Mouse (Mus musculus) cerebellum, adult 11-12 months (tissue): Measurements from ENCODE around the gene Igfn1.
A peak's percentile ranks its signal among the peaks of the same experiment; 100 is the strongest.

Source experiments
- DNase-seq: peaks from one replicate; pipeline ENCODE4 v3.0.0; 2022

Igfn1 gene

DNA sequence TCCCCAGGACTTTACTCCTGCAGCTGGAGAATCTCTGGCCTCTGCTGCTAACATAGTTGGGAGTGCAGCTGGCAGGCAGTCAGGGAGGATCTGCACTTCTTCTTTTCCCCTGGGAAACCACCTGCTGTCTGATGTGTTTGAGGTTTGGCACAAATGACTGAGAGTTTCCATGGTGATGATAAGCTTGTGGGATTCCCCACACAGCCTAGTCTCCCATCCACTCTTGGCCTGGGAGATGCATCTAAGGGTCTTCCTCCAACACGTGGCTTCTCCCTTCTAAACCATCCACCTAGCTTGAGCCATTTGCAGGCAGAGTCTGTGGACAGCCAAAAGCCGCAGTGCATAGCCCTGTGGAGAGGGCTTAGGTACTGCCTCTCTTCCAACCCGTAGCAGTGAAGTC, 76.3 kb downstream of the Igfn1 start:
- no peak for DNase-seq

DNA sequence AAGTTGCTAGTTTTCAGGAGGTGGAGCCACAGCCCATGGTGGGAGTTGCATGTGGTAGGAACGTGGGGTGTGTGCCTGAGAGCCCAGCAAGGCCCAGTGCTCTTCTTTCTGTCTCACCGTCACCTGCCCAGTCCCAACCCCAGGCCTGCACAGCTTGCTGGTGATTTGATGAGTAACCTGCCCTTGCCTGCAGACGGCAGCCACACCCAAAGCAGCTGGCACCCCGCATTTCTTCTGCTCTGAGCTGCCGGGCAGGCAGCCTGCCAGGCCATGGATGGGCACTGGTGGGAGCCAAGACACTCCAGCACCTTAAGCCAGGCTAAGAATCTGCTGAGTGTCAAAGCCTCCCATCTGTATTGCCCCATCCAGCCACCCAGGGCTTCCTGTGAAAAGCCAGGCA, 80.3 kb downstream of the Igfn1 start:
- DNase-seq = no peak

DNA sequence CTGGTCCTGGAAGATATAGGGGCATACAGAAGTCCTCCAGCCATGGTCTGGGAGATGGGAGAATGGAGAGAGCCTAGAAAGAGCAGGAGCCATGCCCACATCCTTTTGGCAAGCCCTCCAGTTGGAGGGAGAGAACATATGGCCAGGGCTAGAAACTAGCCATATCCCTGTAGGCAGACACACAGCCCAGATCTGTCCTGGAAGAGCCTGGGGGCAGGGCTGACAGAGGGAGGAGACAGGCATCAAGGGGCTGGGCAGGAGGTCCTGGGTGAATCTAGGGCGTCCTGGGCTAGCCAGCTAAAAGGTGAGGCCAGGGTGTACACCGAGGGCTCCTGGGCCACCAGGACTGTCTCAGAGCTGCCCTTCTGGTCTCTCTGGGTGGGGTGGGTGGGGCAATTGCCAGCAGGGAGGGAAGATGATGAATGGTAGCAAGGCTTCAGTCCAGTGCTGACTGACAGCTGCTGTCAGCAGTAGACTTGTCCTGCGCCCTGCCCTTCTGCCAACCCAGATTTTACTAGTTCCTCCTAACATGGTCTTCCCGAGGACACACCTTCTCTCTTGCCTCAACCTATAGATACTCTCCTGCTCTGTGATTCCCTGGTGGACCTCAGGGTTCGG, 81.7 kb downstream of the Igfn1 start:
- peak; percentile 68 for DNase-seq

DNA sequence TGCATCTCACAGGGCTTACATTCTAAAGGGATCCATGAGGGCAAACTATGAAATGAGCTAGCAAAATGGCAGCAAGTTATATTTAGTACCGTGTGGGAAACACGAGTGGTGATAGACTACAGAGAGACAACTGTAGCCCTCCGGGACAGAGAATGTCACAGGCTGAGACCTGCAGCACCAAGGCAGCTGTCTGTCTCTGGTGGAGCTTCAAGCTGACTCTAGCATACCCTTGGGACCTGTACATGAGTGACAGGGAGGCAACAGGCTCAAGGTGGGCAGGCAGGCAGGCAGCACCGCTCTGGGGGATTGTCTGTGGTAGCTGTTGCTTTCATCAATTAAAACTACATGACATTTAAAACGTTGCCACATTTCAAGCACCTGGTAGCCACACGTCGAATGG, 82.9 kb downstream of the Igfn1 start:
- no peak for DNase-seq

DNA sequence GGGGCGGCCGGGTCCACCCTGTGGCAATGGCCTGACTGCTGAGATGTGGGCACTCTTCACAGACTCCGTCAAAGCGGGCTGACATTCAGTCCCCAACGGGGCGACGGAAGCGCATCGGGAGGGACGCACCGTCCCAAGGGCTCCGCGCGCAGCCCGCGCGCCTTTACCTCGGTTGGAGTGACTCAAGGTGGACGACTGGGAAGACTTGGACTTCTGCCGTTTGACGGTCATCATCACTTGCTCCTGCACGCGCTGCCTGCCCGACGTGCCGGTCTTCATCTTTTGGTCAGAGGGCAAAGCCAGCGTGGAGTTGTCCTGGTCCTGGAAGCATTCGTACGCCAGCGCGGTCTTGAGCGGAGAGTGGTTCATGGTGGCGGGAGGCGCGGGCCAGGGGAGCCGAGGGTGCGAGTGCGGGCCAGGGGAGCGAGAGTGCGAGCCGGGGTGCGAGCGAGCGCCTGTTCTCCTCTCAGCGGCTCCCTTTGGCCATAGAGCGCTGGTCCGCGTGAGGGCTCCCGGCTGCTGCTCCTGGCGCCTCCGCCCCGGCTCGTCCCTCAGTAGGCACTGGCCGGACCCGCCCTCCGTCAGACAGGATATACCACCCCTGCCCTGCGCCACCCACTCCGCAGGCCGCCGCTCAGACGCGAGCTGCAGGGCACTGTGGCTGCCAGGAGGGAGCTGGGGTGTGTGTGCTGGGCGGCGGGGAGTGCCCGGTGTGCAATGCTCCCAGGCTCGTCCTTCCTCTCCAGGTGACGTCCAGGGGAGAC, 87.3 kb downstream of the Igfn1 start, which contains the start of gene Pkp1:
Gene Pkp1, minus strand, starts transcription at position 564 of the 764 bp plus-strand sequence.
- no peak for DNase-seq

DNA sequence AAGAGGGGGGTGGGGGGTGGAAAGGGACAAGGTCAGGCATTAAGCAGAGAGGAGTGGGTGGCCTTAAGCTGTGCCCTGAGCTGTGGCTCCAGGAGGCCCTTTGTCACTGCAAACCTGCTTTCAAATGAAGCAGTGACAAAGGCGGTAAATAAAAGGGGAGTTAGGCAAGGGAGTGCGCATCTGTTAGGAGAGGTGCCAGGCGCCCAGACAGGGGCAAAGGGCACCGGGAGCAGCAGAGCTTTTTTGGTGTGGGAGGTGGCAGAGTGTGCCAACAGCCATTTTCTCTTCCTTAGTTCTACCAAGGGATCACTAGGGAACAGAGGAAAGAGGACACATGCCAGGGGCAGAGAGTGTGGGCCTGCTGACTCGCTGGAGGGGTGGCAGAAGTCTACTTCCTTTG, 88.9 kb downstream of the Igfn1 start:
- DNase-seq = no peak

DNA sequence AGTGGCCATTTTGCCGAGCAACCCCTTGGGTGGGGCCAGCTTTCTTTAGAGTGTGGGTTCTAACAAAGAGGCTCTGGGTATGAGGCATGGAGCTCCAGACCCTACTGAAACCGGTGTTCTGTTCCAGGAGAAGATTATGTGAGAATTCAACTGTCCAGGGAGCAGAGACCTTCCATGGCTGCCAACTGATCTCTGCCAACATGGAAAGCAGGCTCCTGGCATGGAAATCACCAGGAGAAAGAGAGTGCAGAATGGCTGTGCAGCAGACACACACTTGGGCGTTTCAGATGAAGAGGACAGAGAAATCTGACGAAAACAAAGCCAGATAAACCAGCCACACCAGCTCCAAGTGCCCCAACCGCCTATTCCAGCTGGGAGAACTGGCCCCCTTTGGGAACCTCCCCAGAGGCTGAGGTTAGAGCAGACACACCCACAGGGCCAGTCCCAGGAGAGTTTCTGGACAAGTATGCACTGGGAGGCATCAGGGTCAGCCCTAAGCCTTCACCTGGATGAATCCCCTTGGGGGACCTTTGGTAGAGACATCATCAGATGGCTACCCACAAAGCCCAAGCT, 89.6 kb downstream of the Igfn1 start:
- no peak for DNase-seq

DNA sequence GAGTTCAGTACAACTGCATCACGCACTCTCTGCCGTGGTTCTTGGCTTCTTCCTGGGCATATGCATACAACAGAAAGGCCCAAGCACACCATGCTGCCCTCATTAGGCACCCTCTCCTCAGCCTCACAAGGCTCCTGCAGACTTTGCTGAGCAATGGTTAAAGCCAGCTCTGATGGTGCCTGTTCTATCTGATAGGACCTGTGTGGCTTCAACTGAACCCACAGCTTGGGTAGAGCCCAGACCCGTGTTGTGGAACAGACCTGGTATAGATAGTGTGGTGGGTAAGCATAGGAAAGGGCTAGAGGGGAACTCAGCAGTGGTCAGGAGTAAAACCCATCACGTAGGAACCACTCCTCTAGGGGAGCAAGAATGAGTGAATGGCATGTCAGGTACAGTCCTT, 92.5 kb downstream of the Igfn1 start:
- no peak for DNase-seq

DNA sequence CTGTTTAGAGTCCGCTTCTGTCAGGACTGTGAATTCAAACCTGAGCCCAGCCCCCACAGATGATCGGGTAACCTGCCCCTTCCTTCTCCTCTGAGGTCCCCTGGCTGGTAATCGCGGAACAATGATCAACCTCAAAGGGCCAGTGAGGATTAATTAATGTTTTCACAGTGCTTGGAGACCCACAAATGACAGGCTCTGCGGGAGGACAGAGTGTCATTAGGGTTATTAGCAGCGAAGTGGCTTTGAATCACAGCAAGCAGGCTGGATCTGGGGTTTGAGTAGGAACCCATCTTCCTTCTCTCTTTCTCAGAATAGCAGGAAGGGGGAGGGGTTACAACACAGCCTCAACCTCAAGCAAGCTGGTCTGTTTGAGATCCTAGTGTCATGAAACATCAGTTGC, 96.8 kb downstream of the Igfn1 start:
- no peak for DNase-seq

DNA sequence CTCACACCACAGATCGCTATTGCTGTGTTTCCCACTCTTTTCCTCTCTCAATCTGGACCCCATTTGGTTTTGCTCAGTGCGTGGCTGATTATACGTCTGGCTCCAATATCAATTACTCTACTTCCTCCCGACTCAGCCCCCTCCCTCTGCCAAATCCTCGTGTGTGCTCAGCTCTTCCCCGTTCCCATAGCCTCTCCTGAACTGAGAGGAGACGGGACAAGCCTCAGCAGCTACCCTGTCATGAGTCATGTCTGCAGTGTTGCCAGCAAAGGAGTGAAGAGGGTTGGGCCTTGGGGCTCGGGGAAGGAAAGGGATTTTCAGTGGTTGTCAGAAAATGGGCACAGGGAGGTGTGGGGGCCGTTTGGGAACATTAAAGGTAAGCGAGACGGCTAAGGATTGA, 99.4 kb downstream of the Igfn1 start:
- DNase-seq = no peak
